Mouse (Mus musculus): ENCODE measurements at regions not wholly inside any gene's neighbourhood (a gene's known extent, or its start where the extent isn't known, plus 50 kb on each side); places are given as distances from the start of the nearest gene placed in this dataset.

DNA sequence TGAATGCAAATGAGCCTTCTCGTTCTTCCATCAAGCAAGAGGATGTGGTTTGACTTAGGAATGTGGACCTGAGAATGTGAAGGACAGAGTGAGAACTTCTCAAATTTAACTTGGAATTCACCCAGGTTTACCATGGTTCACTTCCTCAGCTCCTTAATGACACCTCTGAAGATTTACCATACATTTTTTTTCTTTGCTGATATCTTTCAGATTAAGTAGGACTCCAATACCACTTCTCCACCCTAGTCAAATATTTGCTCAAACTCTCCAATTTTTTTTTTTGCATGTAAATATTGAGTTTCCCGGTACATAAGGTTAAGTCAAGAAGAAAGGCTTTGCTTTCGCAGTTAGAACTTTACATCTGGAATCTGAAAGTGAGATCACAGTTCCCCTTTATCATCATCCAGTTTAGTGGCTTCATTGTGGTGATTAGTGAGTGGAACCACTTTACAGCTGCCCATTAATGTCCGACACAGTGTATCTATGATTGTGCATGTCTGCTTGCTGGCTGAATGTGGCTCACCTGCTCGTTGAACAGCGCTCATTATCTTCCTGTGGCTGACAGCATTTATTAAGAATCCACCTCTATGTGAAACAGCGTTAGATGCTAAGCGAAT lies 446.0 kb upstream of the Adam34 start:
- Histone ChIP-seq H3K27me3 (ENCODE audit: control insufficient read depth, insufficient read depth, low read depth, low read length) (no peaks in the 10 kb centered on the region), H3K27ac (ENCODE audit: low read length) (peak overlapping the region; percentile 74), H3K4me3 (ENCODE audit: low read length) (peak overlapping the region; percentile 22; the same call in 1 of the 2 replicates), H3K4me1 (replicated peaks; ENCODE audit: control insufficient read depth, insufficient read depth, low read length) (no peaks in the 10 kb centered on the region), H3K4me2 (ENCODE audit: low read depth, low read length) (peak overlapping the region; percentile 36; the same call in 1 of the 2 replicates), H3K9me3 (ENCODE audit: control insufficient read depth, low read length) (no peaks in the 10 kb centered on the region), H3K36me3 (ENCODE audit: control insufficient read depth, insufficient read depth, low read length) (no peaks in the 10 kb centered on the region), H3K9ac (ENCODE audit: low read length) (no peak overlapping the region)
- 43% methylated on average over 8 of the region's 8 CpGs for WGBS
- peak; percentile 91 for ATAC-seq (ENCODE audit: low read depth)

DNA sequence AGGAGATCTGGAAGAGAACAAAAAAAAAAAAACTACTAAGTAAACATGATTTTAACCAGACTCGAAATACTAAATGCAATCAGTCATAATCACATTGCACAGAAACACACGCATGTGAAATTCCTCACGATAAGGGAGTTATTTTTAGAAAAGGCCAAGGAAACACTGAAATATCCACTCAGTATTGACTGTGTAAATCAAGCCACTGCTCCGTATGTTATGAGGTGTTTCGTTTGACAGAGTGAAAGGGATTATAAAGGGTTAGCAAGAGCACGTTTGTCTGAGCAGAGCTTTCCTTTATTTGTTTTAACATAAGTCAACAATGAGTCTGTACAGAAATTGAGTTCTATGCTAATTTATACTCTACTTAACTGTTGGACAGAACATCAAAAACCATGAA lies 455.3 kb upstream of the Adam34 start:
- Histone ChIP-seq H3K9me3 (ENCODE audit: control insufficient read depth, low read length) (no peaks in the 10 kb centered on the region), H3K9ac (ENCODE audit: low read length) (no peak overlapping the region), H3K4me3 (ENCODE audit: low read length) (no peak overlapping the region), H3K27me3 (ENCODE audit: control insufficient read depth, insufficient read depth, low read depth, low read length) (no peaks in the 10 kb centered on the region), H3K27ac (ENCODE audit: low read length) (no peak overlapping the region; the same call in 1 of the 2 replicates), H3K4me1 (replicated peaks; ENCODE audit: control insufficient read depth, insufficient read depth, low read length) (no peaks in the 10 kb centered on the region), H3K4me2 (ENCODE audit: low read depth, low read length) (no peak overlapping the region), H3K36me3 (ENCODE audit: control insufficient read depth, insufficient read depth, low read length) (no peaks in the 10 kb centered on the region)
- ATAC-seq (ENCODE audit: low read depth): peak; percentile 47; the same call in 1 of the 2 replicates
- 7% methylated on average over 6 of the region's 6 CpGs for WGBS

DNA sequence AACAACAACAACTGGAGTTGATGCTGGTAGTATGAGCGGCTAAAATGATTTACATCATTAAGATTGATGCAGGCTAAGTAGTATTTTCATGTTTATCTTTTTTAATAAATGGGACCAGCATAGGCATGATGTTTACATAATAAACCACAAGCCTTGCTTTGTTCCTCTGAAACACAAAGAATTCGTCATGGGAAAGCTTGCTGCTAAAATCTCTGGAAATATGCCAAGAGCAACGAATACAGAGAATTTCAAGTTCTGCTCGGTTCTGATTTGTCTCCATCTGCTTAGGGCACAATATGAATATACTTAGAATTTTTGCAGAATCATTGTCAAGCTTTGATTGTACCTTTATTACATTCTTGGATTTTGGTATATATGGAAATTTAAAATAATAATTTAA lies 467.2 kb upstream of the Adam34 start:
- Histone ChIP-seq H3K4me1 (replicated peaks; ENCODE audit: control insufficient read depth, insufficient read depth, low read length) (no peaks in the 10 kb centered on the region), H3K9ac (ENCODE audit: low read length) (no peak overlapping the region), H3K27me3 (ENCODE audit: control insufficient read depth, insufficient read depth, low read depth, low read length) (no peaks in the 10 kb centered on the region), H3K27ac (ENCODE audit: low read length) (no peak overlapping the region), H3K4me3 (ENCODE audit: low read length) (no peak overlapping the region), H3K9me3 (ENCODE audit: control insufficient read depth, low read length) (no peaks in the 10 kb centered on the region; the same call in 1 of the 2 replicates), H3K4me2 (ENCODE audit: low read depth, low read length) (no peak overlapping the region), H3K36me3 (ENCODE audit: control insufficient read depth, insufficient read depth, low read length) (no peaks in the 10 kb centered on the region)
- no peak for ATAC-seq (ENCODE audit: low read depth)
- 13% methylated on average over 4 of the region's 4 CpGs for WGBS

DNA sequence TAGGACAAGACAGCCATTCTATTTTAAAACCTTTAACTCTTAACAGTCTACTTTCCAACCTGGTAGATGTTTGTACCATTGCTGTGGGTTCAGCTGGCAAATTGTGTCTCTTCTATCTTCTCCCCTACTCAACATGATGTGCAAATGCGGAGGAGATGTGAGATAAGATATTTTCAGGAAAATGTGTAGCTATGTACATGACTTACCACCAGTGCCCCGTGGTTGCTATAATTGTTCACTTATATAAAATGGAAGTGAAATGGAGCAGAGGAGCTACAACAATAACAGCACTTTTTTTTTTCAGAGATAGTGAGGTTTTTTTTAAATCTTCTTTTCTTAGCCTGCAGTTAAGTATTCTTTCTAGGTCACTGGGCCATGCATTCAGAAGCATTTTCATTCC lies 492.4 kb upstream of the Adam34 start:
- Histone ChIP-seq H3K4me2 (ENCODE audit: low read depth, low read length) (no peak overlapping the region), H3K9me3 (ENCODE audit: control insufficient read depth, low read length) (no peaks in the 10 kb centered on the region), H3K27ac (ENCODE audit: low read length) (no peak overlapping the region), H3K36me3 (ENCODE audit: control insufficient read depth, insufficient read depth, low read length) (no peaks in the 10 kb centered on the region), H3K9ac (ENCODE audit: low read length) (no peak overlapping the region), H3K4me1 (replicated peaks; ENCODE audit: control insufficient read depth, insufficient read depth, low read length) (no peaks in the 10 kb centered on the region), H3K27me3 (ENCODE audit: control insufficient read depth, insufficient read depth, low read depth, low read length) (no peaks in the 10 kb centered on the region), H3K4me3 (ENCODE audit: low read length) (no peak overlapping the region)
- WGBS: 75% methylated on average over 2 of the region's 2 CpGs
- no peak for ATAC-seq (ENCODE audit: low read depth)

DNA sequence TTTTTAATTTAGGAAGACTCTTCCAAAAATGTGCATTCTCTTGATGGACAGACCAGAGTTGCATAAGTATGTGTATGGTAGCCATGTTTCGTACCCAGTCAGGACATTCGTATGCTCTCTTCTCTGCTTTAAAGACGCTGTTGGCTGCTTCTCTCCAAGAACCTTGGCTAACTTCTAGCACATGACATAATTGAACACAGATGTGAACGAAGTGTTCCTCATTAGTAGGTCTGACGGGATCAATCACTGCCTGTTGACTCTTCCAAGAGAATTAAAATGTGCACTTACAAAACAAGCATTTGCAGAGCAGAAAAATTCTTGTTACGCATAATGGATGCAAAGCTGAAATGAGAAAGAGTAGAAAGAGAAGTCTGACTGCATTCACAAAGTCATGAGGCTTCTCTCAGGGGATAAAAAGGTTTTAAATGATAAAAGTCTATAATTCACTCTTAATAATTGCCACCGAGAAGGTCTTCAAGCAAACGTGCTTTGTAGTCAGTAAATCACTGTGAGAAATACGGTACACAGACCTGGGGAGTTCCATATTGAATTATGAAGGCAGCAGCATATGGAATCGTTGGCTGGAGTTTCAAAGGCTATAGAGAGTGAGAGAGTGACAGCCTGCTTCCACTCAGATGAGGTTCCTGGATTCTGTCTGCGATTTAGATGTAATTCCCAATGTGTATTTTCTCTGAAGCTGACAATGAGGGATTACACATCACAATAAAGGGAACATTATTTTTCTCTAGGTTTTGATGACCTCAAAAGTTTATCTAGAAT lies 496.7 kb upstream of the Adam34 start:
- no peak overlapping the region for H3K4me2 ChIP-seq (ENCODE audit: low read depth, low read length)
- no peaks in the 10 kb centered on the region for H3K4me1 ChIP-seq (replicated peaks; ENCODE audit: control insufficient read depth, insufficient read depth, low read length)
- WGBS: 65% methylated on average over 11 of the region's 11 CpGs
- H3K9me3 ChIP-seq (ENCODE audit: control insufficient read depth, low read length): no peaks in the 10 kb centered on the region
- H3K27ac ChIP-seq (ENCODE audit: low read length): no peak overlapping the region
- no peaks in the 10 kb centered on the region for H3K27me3 ChIP-seq (ENCODE audit: control insufficient read depth, insufficient read depth, low read depth, low read length)
- no peak overlapping the region for H3K9ac ChIP-seq (ENCODE audit: low read length)
- no peak overlapping the region for H3K4me3 ChIP-seq (ENCODE audit: low read length)
- H3K36me3 ChIP-seq (ENCODE audit: control insufficient read depth, insufficient read depth, low read length): no peaks in the 10 kb centered on the region
- ATAC-seq (ENCODE audit: low read depth): no peak

DNA sequence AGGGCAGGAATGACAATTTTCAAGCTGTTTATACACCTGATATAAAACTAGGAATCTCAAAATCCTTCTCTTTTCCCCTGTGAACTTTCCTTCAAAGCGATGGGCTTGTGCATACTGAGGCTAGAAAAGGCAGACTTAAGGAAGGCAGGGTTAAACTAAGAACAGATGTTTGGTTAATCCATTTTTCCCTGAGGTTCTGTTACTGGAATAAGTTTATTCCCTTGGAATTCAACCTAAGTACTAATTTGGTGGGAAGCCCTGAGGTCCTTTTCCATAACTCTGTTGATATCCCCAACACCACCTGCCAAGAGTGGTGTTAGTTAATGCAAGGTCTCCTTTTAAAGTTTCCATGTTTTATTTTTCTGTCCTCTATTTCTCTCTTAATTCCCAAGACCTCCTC lies 512.5 kb upstream of the Adam34 start:
- WGBS: 87% methylated on average over 1 of the region's 1 CpGs
- Histone ChIP-seq H3K9ac (ENCODE audit: low read length) (no peak overlapping the region), H3K4me1 (replicated peaks; ENCODE audit: control insufficient read depth, insufficient read depth, low read length) (no peaks in the 10 kb centered on the region), H3K27me3 (ENCODE audit: control insufficient read depth, insufficient read depth, low read depth, low read length) (no peaks in the 10 kb centered on the region), H3K9me3 (ENCODE audit: control insufficient read depth, low read length) (no peaks in the 10 kb centered on the region), H3K4me2 (ENCODE audit: low read depth, low read length) (no peak overlapping the region), H3K27ac (ENCODE audit: low read length) (no peak overlapping the region), H3K4me3 (ENCODE audit: low read length) (no peak overlapping the region), H3K36me3 (ENCODE audit: control insufficient read depth, insufficient read depth, low read length) (no peaks in the 10 kb centered on the region)
- ATAC-seq (ENCODE audit: low read depth): no peak

DNA sequence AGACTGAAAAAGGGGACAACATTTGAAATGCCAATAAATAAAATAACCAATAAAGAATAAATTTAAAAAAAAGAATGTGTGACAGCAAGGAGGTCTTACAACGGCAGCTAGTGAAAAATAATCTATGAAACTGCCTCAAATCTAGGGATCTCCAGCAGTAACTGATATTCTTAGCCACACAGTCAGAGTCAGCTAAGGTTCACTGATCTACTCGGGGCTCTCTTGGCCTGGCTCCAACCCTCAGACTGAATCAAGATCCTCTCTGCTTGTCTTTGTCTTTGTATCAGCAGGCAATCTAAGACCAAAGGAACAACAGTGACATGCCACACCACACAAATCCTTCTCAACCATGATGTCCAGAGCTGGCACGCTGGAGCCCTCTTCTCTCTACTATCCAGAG lies 542.5 kb upstream of the Adam34 start:
- Histone ChIP-seq H3K9me3 (ENCODE audit: control insufficient read depth, low read length) (no peaks in the 10 kb centered on the region), H3K36me3 (ENCODE audit: control insufficient read depth, insufficient read depth, low read length) (no peaks in the 10 kb centered on the region), H3K4me1 (replicated peaks; ENCODE audit: control insufficient read depth, insufficient read depth, low read length) (no peaks in the 10 kb centered on the region), H3K27ac (ENCODE audit: low read length) (no peak overlapping the region), H3K9ac (ENCODE audit: low read length) (no peak overlapping the region), H3K4me2 (ENCODE audit: low read depth, low read length) (no peak overlapping the region), H3K4me3 (ENCODE audit: low read length) (no peak overlapping the region), H3K27me3 (ENCODE audit: control insufficient read depth, insufficient read depth, low read depth, low read length) (no peaks in the 10 kb centered on the region)
- WGBS: 63% methylated on average over 3 of the region's 3 CpGs
- ATAC-seq (ENCODE audit: low read depth): no peak

DNA sequence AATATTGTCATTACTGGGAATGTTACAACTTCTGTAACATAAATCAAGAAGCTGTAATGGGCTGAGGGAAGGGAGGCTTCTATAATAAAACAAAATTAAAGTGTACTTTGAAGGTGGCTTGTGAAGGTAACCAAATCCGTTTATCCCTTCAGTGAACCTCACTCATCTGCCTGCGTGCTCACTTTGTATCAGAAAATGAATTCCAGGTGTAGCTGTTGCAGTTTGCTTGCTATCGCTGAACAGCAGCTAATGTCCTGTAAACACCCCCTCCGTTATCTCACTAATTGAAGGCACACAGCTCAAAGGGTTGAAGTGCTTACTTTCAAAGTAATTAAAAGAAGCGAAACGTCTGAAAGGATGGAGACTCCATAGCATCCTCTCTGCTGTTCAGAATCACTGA lies 547.2 kb upstream of the Adam34 start:
- 41% methylated on average over 6 of the region's 6 CpGs for WGBS
- no peak overlapping the region for H3K4me3 ChIP-seq (ENCODE audit: low read length)
- no peaks in the 10 kb centered on the region for H3K9me3 ChIP-seq (ENCODE audit: control insufficient read depth, low read length)
- H3K27ac ChIP-seq (ENCODE audit: low read length): no peak overlapping the region
- H3K9ac ChIP-seq (ENCODE audit: low read length): no peak overlapping the region
- ATAC-seq (ENCODE audit: low read depth): no peak
- H3K4me1 ChIP-seq (replicated peaks; ENCODE audit: control insufficient read depth, insufficient read depth, low read length): no peaks in the 10 kb centered on the region
- no peak overlapping the region for H3K4me2 ChIP-seq (ENCODE audit: low read depth, low read length)
- H3K27me3 ChIP-seq (ENCODE audit: control insufficient read depth, insufficient read depth, low read depth, low read length): no peaks in the 10 kb centered on the region
- no peaks in the 10 kb centered on the region for H3K36me3 ChIP-seq (ENCODE audit: control insufficient read depth, insufficient read depth, low read length)

DNA sequence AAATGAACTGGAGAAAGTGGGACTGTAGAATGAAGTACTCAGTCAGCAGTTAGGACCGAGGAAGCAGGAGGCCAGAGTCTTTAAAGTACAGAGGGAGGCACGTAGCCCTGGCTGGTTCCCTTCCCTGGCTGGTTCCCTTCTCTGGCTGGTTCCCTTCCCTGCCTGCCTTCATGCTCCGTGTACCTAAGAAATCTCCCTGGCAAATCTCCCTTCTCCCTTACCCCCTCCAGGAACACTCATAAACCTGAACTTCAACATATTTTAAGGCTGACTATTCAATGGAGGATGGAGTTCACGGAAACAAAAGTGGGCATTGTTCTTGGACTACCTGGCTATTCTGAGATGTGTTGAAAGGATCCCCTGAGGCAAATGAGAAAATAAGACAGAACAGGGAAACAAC lies 551.2 kb upstream of the Adam34 start:
- ATAC-seq (ENCODE audit: low read depth): peak; percentile 96
- Histone ChIP-seq H3K36me3 (ENCODE audit: control insufficient read depth, insufficient read depth, low read length) (no peaks in the 10 kb centered on the region), H3K9me3 (ENCODE audit: control insufficient read depth, low read length) (no peaks in the 10 kb centered on the region), H3K4me1 (replicated peaks; ENCODE audit: control insufficient read depth, insufficient read depth, low read length) (no peaks in the 10 kb centered on the region), H3K4me3 (ENCODE audit: low read length) (no peak overlapping the region), H3K27ac (ENCODE audit: low read length) (peak overlapping the region; percentile 61), H3K4me2 (ENCODE audit: low read depth, low read length) (no peak overlapping the region), H3K27me3 (ENCODE audit: control insufficient read depth, insufficient read depth, low read depth, low read length) (no peaks in the 10 kb centered on the region), H3K9ac (ENCODE audit: low read length) (no peak overlapping the region)
- 49% methylated on average over 4 of the region's 4 CpGs for WGBS
